Mouse (Mus musculus) adipose tissue, adult 10 weeks (tissue): ENCODE data around the gene Fgf12. TPM values are rescaled to one million over a fixed set of nuclear protein-coding genes. Genes with fewer than 3 reads are reported as not detected.

ENCODE experiments used
- polyA plus RNA-seq: library from polyadenylated mRNA; stranded (reverse); fragments of 350-450 nt; fragmentation: Illumina TruSeq; extraction: RNeasy Lipid Tissue Mini Kit (QIAGEN cat#74804); gene quantifications from one replicate; pipeline ENCODE4 v1.2.3, GENCODE M21; 2014; ENCODE audit warnings: low read depth, low replicate concordance

The Fgf12 gene
- polyA plus RNA-seq = 10.6 TPM

GRCm38 (mm10) chr16:28752638-28753118 is at the start of gene Fgf12:
Gene Fgf12 (minus strand): TSS chr16:28753068.

Other genes starting within 250 kb of the Fgf12 start
- 6.7 TPM for gene Mb21d2, start 176.6 kb upstream of the Fgf12 start, polyA plus RNA-seq